Mouse (Mus musculus): ENCODE results near the gene Dpep2nb.

GRCm38 (mm10) chr8:106011643-106011986 lies 5.8 kb upstream of the Dpep2nb start, which contains the start of gene Ddx28:
- TF ChIP-seq CTCF (IDR thresholded peaks at IDR 0.05; ENCODE audit: low read depth, low read length) (no peak), GATA1 (IDR thresholded peaks at IDR 0.05; ENCODE audit: borderline replicate concordance, low read length) (no peak), TAL1 (conservative IDR thresholded peaks at IDR 0.05; ENCODE audit: low read depth, low read length) (no peak), GATA2 (IDR thresholded peaks at IDR 0.05; ENCODE audit: borderline replicate concordance, low read depth, low read length) (no peak), POLR2AphosphoS5 (IDR thresholded peaks at IDR 0.05; ENCODE audit: insufficient replicate concordance, low read depth, low read length) (no peak)
